Mouse (Mus musculus) testis, postnatal 14 days (tissue): ENCODE measurements around the gene Socs4.
"Not testable (repeated sequence)": the region's sequence is repeated elsewhere in the genome, so short reads cannot be mapped to it uniquely, and the experiment has no call there.

Source experiments
- DNase-seq: peaks from one replicate; pipeline ENCODE4 v3.0.0; 2021; ENCODE audit warnings: low spot score

Socs4 gene

GRCm38 (mm10) chr14:47287021-47287420 is 10.3 kb downstream of the Socs4 start:
- no peak for DNase-seq

- DNase-seq = peak; percentile 70
Measured at GRCm38 (mm10) chr14:47291772-47292171, 15.0 kb downstream of the Socs4 start.

- no peak for DNase-seq
Measured at GRCm38 (mm10) chr14:47294136-47294535, 17.4 kb downstream of the Socs4 start.

GRCm38 (mm10) chr14:47296232-47296631 is 19.5 kb downstream of the Socs4 start:
- DNase-seq = no peak

- peak; percentile 90 for DNase-seq
Measured at GRCm38 (mm10) chr14:47297785-47298407, 21.2 kb downstream of the Socs4 start, which contains the start of gene Mapk1ip1l. TSS of gene Mapk1ip1l (plus strand) at chr14:47298266.

GRCm38 (mm10) chr14:47298408-47298792 is 21.7 kb downstream of the Socs4 start:
- DNase-seq = no peak

- peak; percentile 45 for DNase-seq
Measured at GRCm38 (mm10) chr14:47298819-47299261, 22.1 kb downstream of the Socs4 start.

- DNase-seq = no peak
Measured at GRCm38 (mm10) chr14:47302885-47303680, 26.4 kb downstream of the Socs4 start.

GRCm38 (mm10) chr14:47304814-47305405 is 28.2 kb downstream of the Socs4 start:
- no peak for DNase-seq

- no peak for DNase-seq
Measured at GRCm38 (mm10) chr14:47305933-47306332, 29.2 kb downstream of the Socs4 start.

GRCm38 (mm10) chr14:47307669-47308068 is 30.9 kb downstream of the Socs4 start:
- no peak for DNase-seq

GRCm38 (mm10) chr14:47309061-47309460 is 32.3 kb downstream of the Socs4 start:
- DNase-seq = no peak

GRCm38 (mm10) chr14:47310342-47311181 is 33.8 kb downstream of the Socs4 start:
- DNase-seq = no peak

GRCm38 (mm10) chr14:47319362-47319761 is 42.6 kb downstream of the Socs4 start:
- DNase-seq = no peak

GRCm38 (mm10) chr14:47321581-47321980 is 44.9 kb downstream of the Socs4 start:
- not testable (repeated sequence) for DNase-seq

GRCm38 (mm10) chr14:47325965-47326761 is 49.4 kb downstream of the Socs4 start:
- DNase-seq = no peak

GRCm38 (mm10) chr14:47327347-47327746 is 50.6 kb downstream of the Socs4 start:
- DNase-seq = no peak

- DNase-seq = no peak
Measured at GRCm38 (mm10) chr14:47331920-47332319, 55.2 kb downstream of the Socs4 start.

GRCm38 (mm10) chr14:47334819-47335218 is 58.1 kb downstream of the Socs4 start:
- no peak for DNase-seq

- no peak for DNase-seq
Measured at GRCm38 (mm10) chr14:47335300-47335699, 58.6 kb downstream of the Socs4 start.

GRCm38 (mm10) chr14:47340231-47340925 is 63.6 kb downstream of the Socs4 start:
- peak; percentile 51 for DNase-seq
